Mouse (Mus musculus): ENCODE data around the gene Nprl3.
A peak's percentile ranks its signal among the peaks of the same experiment; 100 is the strongest.

Nprl3 gene

GRCm38 (mm10) chr11:32198256-32198955 lies 69.1 kb downstream of the Nprl3 start:
- no peak for DNase-seq (ENCODE audit: low read depth)

- DNase-seq (ENCODE audit: low read depth): no peak
These were observed 69.7 kb downstream of the Nprl3 start for GRCm38 (mm10) chr11:32197766-32198165.

- no peak for DNase-seq (ENCODE audit: low read depth)
These were observed 70.8 kb downstream of the Nprl3 start for GRCm38 (mm10) chr11:32196727-32197126.

- peak; percentile 65 for DNase-seq (ENCODE audit: low read depth)
These were observed 71.5 kb downstream of the Nprl3 start for GRCm38 (mm10) chr11:32195867-32196540.

GRCm38 (mm10) chr11:32194626-32195025 lies 72.9 kb downstream of the Nprl3 start:
- DNase-seq (ENCODE audit: low read depth): no peak

GRCm38 (mm10) chr11:32194086-32194485 lies 73.4 kb downstream of the Nprl3 start:
- no peak for DNase-seq (ENCODE audit: low read depth)

GRCm38 (mm10) chr11:32193156-32193555 lies 74.4 kb downstream of the Nprl3 start:
- no peak for DNase-seq (ENCODE audit: low read depth)

GRCm38 (mm10) chr11:32190603-32191110 lies 76.8 kb downstream of the Nprl3 start:
- DNase-seq (ENCODE audit: low read depth): no peak

- DNase-seq (ENCODE audit: low read depth): no peak
These were observed 77.4 kb downstream of the Nprl3 start for GRCm38 (mm10) chr11:32190119-32190518.

GRCm38 (mm10) chr11:32189434-32189833 lies 78.1 kb downstream of the Nprl3 start:
- DNase-seq (ENCODE audit: low read depth): no peak

GRCm38 (mm10) chr11:32188881-32189280 lies 78.6 kb downstream of the Nprl3 start:
- no peak for DNase-seq (ENCODE audit: low read depth)

- DNase-seq (ENCODE audit: low read depth): no peak
These were observed 80.3 kb downstream of the Nprl3 start for GRCm38 (mm10) chr11:32187256-32187655.

- DNase-seq (ENCODE audit: low read depth): no peak
These were observed 81.5 kb downstream of the Nprl3 start for GRCm38 (mm10) chr11:32186031-32186430.

- no peak for DNase-seq (ENCODE audit: low read depth)
These were observed 83.0 kb downstream of the Nprl3 start for GRCm38 (mm10) chr11:32184469-32184868.

- peak; percentile 84 for DNase-seq (ENCODE audit: low read depth)
These were observed 85.3 kb downstream of the Nprl3 start for GRCm38 (mm10) chr11:32181973-32182868.

- DNase-seq (ENCODE audit: low read depth): no peak
These were observed 86.3 kb downstream of the Nprl3 start for GRCm38 (mm10) chr11:32181246-32181645.

GRCm38 (mm10) chr11:32178506-32178905 lies 89.0 kb downstream of the Nprl3 start:
- DNase-seq (ENCODE audit: low read depth): no peak

Measured in induced T-regulatory cell, adult 2 months (primary cell).